Mouse (Mus musculus): Measurements from ENCODE around the gene Gm8897.
"Not testable (repeated sequence)": the region's sequence is repeated elsewhere in the genome, so short reads cannot be mapped to it uniquely, and the experiment has no call there.

Gene Gm8897

GRCm38 (mm10) chr5:11416118-11416517, at the start of gene Gm8897:
Gene Gm8897, plus strand, starts transcription at chr5:11416418.
- DNase-seq (ENCODE audit: low read depth): not testable (repeated sequence)

GRCm38 (mm10) chr5:11416691-11417090, 473 bp downstream of the Gm8897 start:
- DNase-seq (ENCODE audit: low read depth): not testable (repeated sequence)

Measured in naive thymus-derived CD4-positive, alpha-beta T cell, adult 2 months (primary cell).